Mouse (Mus musculus) C2C12 (cell line): Measurements from ENCODE around the gene Cacna1e. TPM values are rescaled to one million over a fixed set of nuclear protein-coding genes. Genes with fewer than 3 reads are reported as not detected.

ENCODE experiments used
- H3K27me3 ChIP-seq: one replicate; pipeline ENCODE4 v1.6.1; 2011; ENCODE audit not compliant: control insufficient read depth, insufficient read depth, insufficient read length
- H3K36me3 ChIP-seq: one replicate; pipeline ENCODE4 v1.6.1; 2011; ENCODE audit not compliant: control insufficient read depth, insufficient read depth
- H3K4me3 ChIP-seq: one replicate; pipeline ENCODE4 v1.5.1; 2011; ENCODE audit warnings: mild to moderate bottlenecking, control low read depth; ENCODE audit not compliant: poor library complexity, insufficient read depth, severe bottlenecking
- H3K79me2 ChIP-seq: one replicate; pipeline ENCODE4 v1.6.1; 2011; ENCODE audit not compliant: control insufficient read depth, insufficient read depth
- H3K79me3 ChIP-seq: one replicate; pipeline ENCODE4 v1.6.1; 2011; ENCODE audit warnings: low read depth, control low read depth
- H3ac ChIP-seq: one replicate; pipeline ENCODE3; 2011; ENCODE audit warnings: low read depth; ENCODE audit not compliant: control insufficient read depth, insufficient read length
- CEBPB ChIP-seq: IDR thresholded peaks from one replicate; pipeline ENCODE4 v1.6.1; 2011; ENCODE audit warnings: low read depth, mild to moderate bottlenecking, control low read depth, moderate library complexity
- CTCF ChIP-seq: IDR thresholded peaks from one replicate; pipeline ENCODE4 v1.5.1; 2011; ENCODE audit not compliant: control insufficient read depth, insufficient read depth, insufficient read length
- FOSL1 ChIP-seq: IDR thresholded peaks from one replicate; pipeline ENCODE4 v1.8.0; 2011; ENCODE audit warnings: mild to moderate bottlenecking, low read length; ENCODE audit not compliant: poor library complexity, insufficient read depth, severe bottlenecking
- MAX ChIP-seq: IDR thresholded peaks from one replicate; pipeline ENCODE4 v1.6.1; 2011; ENCODE audit warnings: mild to moderate bottlenecking, control low read depth
- MYOD1 ChIP-seq: IDR thresholded peaks from one replicate; pipeline ENCODE4 v1.6.1; 2011; ENCODE audit warnings: low read depth; ENCODE audit not compliant: control insufficient read depth, insufficient read length
- MYOG ChIP-seq: IDR thresholded peaks from one replicate; pipeline ENCODE4 v1.6.1; 2011; ENCODE audit not compliant: control insufficient read depth, insufficient read length; ENCODE audit errors: extremely low read depth
- USF1 ChIP-seq: IDR thresholded peaks from one replicate; pipeline ENCODE4 v1.6.1; 2011; ENCODE audit warnings: low read depth, mild to moderate bottlenecking, control low read depth, moderate library complexity
- polyA plus RNA-seq: library from polyadenylated mRNA; unstranded; fragments of >200 nt; fragmentation: generic; extraction: Trizol; gene quantifications from one replicate; pipeline ENCODE4 v1.2.1, GENCODE M21; 2012; ENCODE audit warnings: missing spikeins

Cacna1e gene
- polyA plus RNA-seq, 1 experiment: not detected

- Histone ChIP-seq H3K27me3 (peaks cover 30% of the 10 kb centered on the region), H3K79me3 (no peaks in the 10 kb centered on the region), H3K36me3 (no peaks in the 10 kb centered on the region), H3K79me2 (no peaks in the 10 kb centered on the region), H3K4me3 (no peak overlapping the region), H3ac (no peak overlapping the region)
- TF ChIP-seq CTCF (no peak), FOSL1 (no peak), USF1 (no peak), MAX (no peak), MYOD1 (no peak), MYOG (no peak), CEBPB (no peak)
Measured at GRCm38 (mm10) chr1:154725356-154726320, 158.7 kb downstream of the Cacna1e start.

- Histone ChIP-seq H3K27me3 (peaks cover 30% of the 10 kb centered on the region), H3K4me3 (no peak overlapping the region), H3ac (no peak overlapping the region), H3K36me3 (no peaks in the 10 kb centered on the region), H3K79me3 (no peaks in the 10 kb centered on the region), H3K79me2 (no peaks in the 10 kb centered on the region)
- TF ChIP-seq MYOD1 (no peak), USF1 (no peak), FOSL1 (no peak), CTCF (no peak), CEBPB (no peak), MAX (no peak), MYOG (no peak)
Measured at GRCm38 (mm10) chr1:154723537-154724286, 160.6 kb downstream of the Cacna1e start.

- H3K27me3 ChIP-seq: peaks cover 30% of the 10 kb centered on the region
- H3K36me3 ChIP-seq: no peaks in the 10 kb centered on the region
- H3ac ChIP-seq: no peak overlapping the region
- no peaks in the 10 kb centered on the region for H3K79me2 ChIP-seq
- H3K4me3 ChIP-seq: no peak overlapping the region
- no peak for TF ChIP-seq MYOD1
- TF ChIP-seq FOSL1: no peak
- no peak for TF ChIP-seq CTCF
- TF ChIP-seq MAX: no peak
- no peak for TF ChIP-seq MYOG
- TF ChIP-seq CEBPB: no peak
- no peak for TF ChIP-seq USF1
- no peaks in the 10 kb centered on the region for H3K79me3 ChIP-seq
Measured at GRCm38 (mm10) chr1:154723078-154723477, 161.2 kb downstream of the Cacna1e start.

- no peak overlapping the region for H3K4me3 ChIP-seq
- H3K79me2 ChIP-seq: no peaks in the 10 kb centered on the region
- no peaks in the 10 kb centered on the region for H3K36me3 ChIP-seq
- TF ChIP-seq MYOG: no peak
- no peak for TF ChIP-seq CEBPB
- TF ChIP-seq MYOD1: no peak
- no peak for TF ChIP-seq CTCF
- TF ChIP-seq MAX: no peak
- TF ChIP-seq FOSL1: no peak
- no peak for TF ChIP-seq USF1
- no peaks in the 10 kb centered on the region for H3K27me3 ChIP-seq
- H3ac ChIP-seq: no peak overlapping the region
- no peaks in the 10 kb centered on the region for H3K79me3 ChIP-seq
Measured at GRCm38 (mm10) chr1:154715596-154715995, 168.7 kb downstream of the Cacna1e start.

- TF ChIP-seq CTCF: no peak
- no peak for TF ChIP-seq CEBPB
- TF ChIP-seq FOSL1: no peak
- TF ChIP-seq MYOD1: no peak
- TF ChIP-seq MAX: no peak
- TF ChIP-seq USF1: no peak
- Histone ChIP-seq H3ac (no peak overlapping the region), H3K79me2 (no peaks in the 10 kb centered on the region)
Measured at GRCm38 (mm10) chr1:154712747-154713146, 171.6 kb downstream of the Cacna1e start.

More at GRCm38 (mm10) chr1:154712747-154713146, 171.6 kb downstream of the Cacna1e start:
- Histone ChIP-seq H3K27me3 (no peaks in the 10 kb centered on the region), H3K79me3 (no peaks in the 10 kb centered on the region), H3K4me3 (no peak overlapping the region), H3K36me3 (no peaks in the 10 kb centered on the region)
